Mouse (Mus musculus) brain, embryonic 18.5 days (tissue): Measurements from ENCODE around the gene Myo15b.

Source experiments
- DNase-seq: peaks from one replicate; pipeline ENCODE4 v3.0.0-alpha.2; 2012; ENCODE audit warnings: low read depth, low spot score

The Myo15b gene

GRCm38 (mm10) chr11:115858354-115858753, at the start of gene Myo15b:
TSS of gene Myo15b (plus strand) at chr11:115858406.
- no peak for DNase-seq

- no peak for DNase-seq
Observed at GRCm38 (mm10) chr11:115808696-115809310, 49.4 kb upstream of the Myo15b start.

GRCm38 (mm10) chr11:115809311-115809781, 48.9 kb upstream of the Myo15b start:
- DNase-seq: no peak

DNA sequence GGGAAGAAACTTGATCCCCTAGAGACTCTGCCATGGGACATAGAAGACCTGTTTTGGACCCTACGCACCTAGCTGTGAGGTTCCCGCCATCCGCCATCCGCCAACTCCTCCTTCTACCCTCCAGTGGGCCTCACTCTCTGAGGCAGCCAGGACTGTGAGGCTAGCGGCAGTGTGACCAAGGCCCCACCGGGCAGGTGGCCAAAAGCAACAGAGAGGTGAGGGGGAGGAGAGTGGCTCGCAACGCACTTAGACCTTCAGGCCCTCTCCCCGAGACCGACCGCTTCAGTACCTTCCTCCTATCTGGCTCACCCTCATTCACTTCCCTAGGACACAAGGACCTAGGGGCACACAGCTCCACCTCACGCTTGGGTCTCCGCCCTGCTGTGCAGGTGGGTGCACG, 47.8 kb upstream of the Myo15b start:
- DNase-seq: no peak

DNA sequence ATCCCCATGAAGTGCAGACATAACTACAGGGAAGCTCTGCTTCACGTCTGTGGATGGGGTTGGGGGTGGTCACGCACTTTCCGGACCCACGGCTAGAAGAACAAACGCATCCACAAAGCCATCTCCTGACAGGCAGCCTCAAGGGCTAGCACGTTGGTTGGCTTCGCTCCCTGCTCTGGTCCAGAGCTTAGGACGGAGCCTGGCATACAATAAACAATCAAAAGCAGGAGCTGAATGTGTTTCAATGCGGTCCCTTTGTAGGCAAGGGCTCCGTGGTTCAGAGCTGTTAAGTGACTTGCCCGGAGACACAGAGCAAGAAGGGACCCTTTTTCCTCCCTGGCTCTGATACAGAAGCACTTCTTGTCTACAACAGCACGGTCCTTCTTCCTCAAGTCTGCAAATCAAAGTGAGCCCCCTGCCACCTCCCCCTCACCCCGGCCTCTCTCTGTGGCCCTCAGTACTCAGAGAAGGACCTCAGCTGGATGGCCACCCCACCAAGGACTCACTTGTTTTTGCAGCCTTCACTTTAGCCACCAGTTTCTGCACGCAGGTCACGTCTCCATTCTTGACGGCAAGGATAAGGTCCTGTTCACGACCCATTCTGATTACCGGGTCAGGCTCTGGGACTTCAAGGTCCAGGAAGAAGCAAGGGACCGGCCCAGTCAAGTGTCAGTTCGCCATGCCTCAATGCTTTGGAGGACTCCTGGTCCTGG, 46.7 kb upstream of the Myo15b start:
- DNase-seq: no peak

DNA sequence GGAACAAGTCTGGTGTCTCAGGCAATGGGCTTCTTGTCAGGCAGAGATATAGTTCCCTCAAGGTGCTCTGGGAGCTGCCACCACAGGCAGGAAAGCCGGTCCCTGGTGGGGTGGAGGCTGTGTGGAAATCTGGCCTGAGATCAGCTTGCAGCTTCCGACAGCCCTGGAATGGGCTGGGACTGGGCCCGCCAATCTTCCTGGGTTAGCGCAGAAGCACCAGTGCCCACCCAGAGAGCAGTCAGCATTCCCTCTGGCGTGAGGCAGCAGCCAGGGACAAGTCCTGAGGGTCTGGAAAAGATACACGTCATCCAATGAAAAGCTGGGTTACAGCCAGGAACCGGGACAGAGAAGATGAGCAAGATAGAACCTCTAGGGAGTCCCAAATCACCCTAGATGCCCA, 46.1 kb upstream of the Myo15b start:
- no peak for DNase-seq

DNA sequence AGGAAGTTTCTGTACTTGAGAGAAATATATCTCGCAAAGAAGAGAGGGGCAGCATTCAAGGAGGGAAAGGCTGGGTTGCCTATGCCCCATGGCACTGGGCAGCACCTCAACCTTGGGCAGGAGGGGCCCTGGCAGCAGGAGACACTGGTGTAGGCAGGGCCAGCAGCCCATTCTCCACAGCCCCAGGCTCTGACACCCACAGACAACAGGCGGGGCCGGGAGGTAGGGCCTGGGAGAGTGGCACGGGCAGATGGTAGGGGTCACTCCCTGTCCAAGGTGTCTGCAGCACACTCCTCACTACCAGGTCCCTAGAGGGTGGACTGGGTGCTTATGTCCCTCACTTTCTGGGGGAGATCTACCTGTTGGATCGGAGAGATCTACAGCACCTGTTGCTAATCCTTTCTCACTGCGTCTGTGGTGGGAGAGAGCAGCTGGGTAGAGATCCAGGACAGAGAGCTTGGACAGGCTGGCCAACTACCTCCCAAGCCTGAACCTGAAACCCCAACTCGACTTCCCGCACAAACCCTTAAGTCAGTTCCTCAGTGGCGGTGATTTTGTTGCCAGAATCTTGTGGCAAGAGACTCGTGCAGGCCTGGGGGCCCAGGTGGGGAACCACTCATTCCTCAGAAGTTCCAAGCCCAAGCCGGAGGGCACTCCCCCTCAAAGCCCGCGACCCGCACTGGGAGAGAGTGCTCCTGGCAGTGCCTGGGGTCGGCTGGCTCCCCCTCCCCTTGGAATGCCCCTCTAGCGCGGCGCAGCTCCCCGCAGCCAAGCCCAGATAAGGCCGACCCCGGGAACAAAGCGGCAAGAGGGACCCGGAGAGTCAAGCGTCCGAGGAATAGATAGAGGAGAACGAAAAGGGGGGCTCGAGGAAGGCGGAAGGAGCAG, 45.4 kb upstream of the Myo15b start:
- DNase-seq: no peak

DNA sequence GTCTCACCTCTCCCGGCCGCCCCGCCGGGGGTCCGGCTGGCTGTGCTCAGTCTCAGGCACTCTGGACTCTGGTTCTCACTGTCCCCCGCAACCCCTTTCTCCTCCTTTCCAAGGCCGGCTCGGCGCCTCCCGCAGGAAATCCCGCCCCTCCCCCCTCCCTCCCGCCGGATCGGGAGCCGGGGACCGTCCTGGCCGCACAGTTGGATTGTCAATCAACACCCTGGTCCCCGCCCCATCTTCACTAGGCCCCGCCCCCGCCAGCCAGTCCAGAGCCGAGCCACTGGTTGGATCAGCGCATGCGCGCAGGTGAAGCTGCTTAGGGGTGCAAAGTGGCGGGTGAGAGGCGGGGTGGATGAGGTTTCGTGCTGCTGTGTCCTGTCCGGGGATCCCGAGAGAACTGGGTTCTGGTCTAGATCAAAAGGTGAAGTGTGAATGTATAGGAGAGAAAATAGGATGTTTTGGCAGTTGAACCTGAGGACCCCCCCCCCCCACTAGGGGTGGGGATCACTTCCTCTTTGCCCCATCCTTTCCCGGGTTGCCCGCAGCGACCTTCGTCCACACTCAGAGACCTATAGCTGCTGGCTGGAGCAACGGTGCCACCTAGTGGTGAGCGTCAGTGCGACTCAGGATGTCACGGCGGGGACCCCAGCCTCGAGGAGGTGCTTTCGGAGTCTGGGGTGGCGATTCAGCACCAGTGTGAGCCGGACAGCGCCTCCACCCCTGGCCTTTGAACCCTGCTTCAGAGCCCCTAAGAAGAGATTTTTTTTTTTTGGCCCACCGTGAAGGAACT, 44.5 kb upstream of the Myo15b start, which contains the start of gene Caskin2:
Gene Caskin2 (minus strand): TSS at position 133 of the 790 bp plus-strand sequence.
- peak; percentile 78 for DNase-seq

- no peak for DNase-seq
Observed at GRCm38 (mm10) chr11:115814605-115815450, 43.4 kb upstream of the Myo15b start, which contains the start of gene Tsen54. TSS of gene Tsen54 (plus strand) at chr11:115814724.

- DNase-seq: no peak
Observed at GRCm38 (mm10) chr11:115817331-115817730, 40.9 kb upstream of the Myo15b start.

- DNase-seq: no peak
Observed at GRCm38 (mm10) chr11:115819915-115820623, 38.1 kb upstream of the Myo15b start.

DNA sequence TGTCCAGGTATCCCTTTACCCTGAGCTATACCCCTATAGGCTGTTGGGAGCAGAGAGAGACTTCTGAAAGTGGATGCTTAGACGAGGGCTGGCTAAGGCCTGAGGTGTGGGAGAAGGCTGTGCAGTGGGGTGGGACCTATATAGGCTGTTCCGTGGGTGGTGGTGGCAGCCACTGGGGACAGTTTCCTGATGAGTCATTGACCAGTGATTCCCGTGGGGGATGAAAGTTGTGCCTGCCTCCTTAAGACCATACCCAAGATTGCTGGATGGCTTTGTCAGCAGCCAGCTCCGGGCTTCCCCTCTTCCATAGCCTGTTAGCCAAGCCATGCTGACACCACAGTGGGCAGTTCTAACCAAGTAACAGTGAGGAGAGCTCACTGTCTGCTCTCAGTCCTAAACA, 37.2 kb upstream of the Myo15b start:
- DNase-seq: no peak

GRCm38 (mm10) chr11:115823774-115824740, 34.1 kb upstream of the Myo15b start, which contains the start of gene Llgl2:
TSS of gene Llgl2 (plus strand) at chr11:115824049.
- no peak for DNase-seq

DNA sequence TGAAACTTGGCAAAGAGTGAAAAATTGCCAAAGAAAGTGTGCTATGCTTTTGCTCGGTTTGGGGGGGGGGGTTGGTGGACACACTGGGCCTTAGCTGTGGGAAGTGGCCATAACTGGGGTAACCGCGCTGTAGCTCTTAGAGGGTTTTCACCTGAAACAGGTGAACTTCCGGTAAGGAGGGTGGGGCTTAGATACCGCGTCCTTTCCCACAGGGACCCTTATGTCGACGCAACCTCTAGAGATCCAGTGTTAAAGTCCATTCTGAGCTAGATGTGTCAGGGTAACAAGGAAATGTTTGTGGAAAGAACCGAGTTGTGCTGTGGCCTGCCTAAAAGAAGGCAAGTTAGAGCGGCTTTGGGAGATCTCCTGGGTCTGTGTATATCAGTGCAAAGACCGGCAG, 33.4 kb upstream of the Myo15b start:
- no peak for DNase-seq

DNA sequence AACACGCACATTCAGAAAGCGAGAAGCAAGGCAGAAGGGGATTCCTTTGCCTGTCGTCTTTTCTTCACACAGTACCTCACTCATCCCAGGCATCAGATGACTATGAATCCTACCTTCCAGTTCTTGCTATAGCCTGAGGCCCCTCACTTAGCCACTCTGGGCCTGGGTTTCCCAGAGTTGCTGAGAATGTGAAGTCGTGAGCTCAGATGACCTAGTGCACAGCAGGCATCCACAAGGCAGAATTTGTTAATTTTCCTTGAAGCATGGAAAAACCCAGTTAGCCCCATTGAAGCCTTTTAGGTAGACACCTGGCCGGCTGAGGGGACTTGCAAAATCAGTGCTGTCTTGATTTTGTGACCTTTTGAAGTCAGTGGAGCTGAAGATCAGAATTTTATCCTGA, 31.7 kb upstream of the Myo15b start:
- no peak for DNase-seq

- no peak for DNase-seq
Observed at GRCm38 (mm10) chr11:115827624-115828023, 30.6 kb upstream of the Myo15b start.

DNA sequence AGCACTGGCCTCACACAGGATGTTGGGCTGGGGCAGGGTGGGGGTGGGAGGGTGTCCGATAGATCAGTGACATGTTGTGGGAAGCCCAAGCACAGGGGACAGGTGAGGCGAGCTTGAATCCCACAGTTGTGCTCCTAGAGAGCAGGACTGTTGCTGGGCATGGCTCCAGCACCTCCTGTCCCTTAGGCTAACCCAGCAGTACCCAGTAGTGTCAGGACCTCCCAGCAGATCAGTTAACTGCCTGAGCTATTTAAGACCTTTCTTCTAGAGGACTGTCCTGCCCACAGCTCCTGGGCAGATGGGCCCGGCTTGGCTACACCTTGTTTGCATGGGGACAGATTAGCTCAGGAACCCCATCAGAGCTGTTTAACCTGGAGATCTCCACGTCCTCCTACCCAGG, 29.2 kb upstream of the Myo15b start:
- DNase-seq: no peak

GRCm38 (mm10) chr11:115830550-115831325, 27.5 kb upstream of the Myo15b start:
- no peak for DNase-seq
